Mouse (Mus musculus): ENCODE results near the gene Pik3ap1.

- no peak for TF ChIP-seq CTCF (IDR thresholded peaks at IDR 0.05; ENCODE audit: extremely low read depth, insufficient read length, insufficient replicate concordance, low read depth, low read length)
- TF ChIP-seq POLR2A (IDR thresholded peaks at IDR 0.05; ENCODE audit: low read depth, low read length) = no peak
Observed at GRCm38 (mm10) chr19:41335721-41336120, 49.2 kb downstream of the Pik3ap1 start.

Data from small intestine, adult 2 months (tissue).